Mouse (Mus musculus) bone marrow, adult 2 months (tissue): ENCODE measurements around the gene Sox15. TPM values are rescaled to one million over a fixed set of nuclear protein-coding genes. Genes with fewer than 3 reads are reported as not detected.

ENCODE experiments used
- H3K27ac ChIP-seq: fragments of 200-500 bp; 2 replicates; pipeline ENCODE4 v1.5.1; 2012; ENCODE audit warnings: low read depth, mild to moderate bottlenecking, control low read depth, inconsistent platforms, low read length; ENCODE audit not compliant: control insufficient read depth, poor library complexity, insufficient read depth
- H3K4me1 ChIP-seq: fragments of 200-500 bp; 2 replicates; pipeline ENCODE4 v1.6.1; 2011; ENCODE audit warnings: low read length; ENCODE audit not compliant: control insufficient read depth, insufficient read depth
- H3K4me3 ChIP-seq: fragments of 200-500 bp; replicated peaks from 2 replicates; pipeline ENCODE3; 2011; ENCODE audit warnings: mild to moderate bottlenecking, low read depth, low read length, control low read depth; ENCODE audit not compliant: control insufficient read depth
- CTCF ChIP-seq: fragments of 200-500 bp; IDR thresholded peaks from 2 replicates; pipeline ENCODE4 v1.5.1; 2011; ENCODE audit warnings: low read length, control low read depth; ENCODE audit not compliant: control insufficient read depth, insufficient read depth
- POLR2A ChIP-seq: fragments of 200-500 bp; IDR thresholded peaks from 2 replicates; pipeline ENCODE4 v1.6.1; 2011; ENCODE audit warnings: low read depth, mild to moderate bottlenecking, control low read depth, low read length, borderline replicate concordance; ENCODE audit not compliant: control insufficient read depth
- WGBS: fragments of 180-500 bp; shearing (Covaris S2); methylation state at CpG from one replicate; pipeline ENCODE4 v1.1.7; 2018; 5-methylcytosine and 5-hydroxymethylcytosine counted together
- polyA plus RNA-seq: library from polyadenylated mRNA; stranded (reverse); fragments of >200 nt; gene quantifications from 2 replicates; pipeline ENCODE4 v1.2.4, GENCODE M21; 2011; ENCODE audit warnings: low replicate concordance; ENCODE audit not compliant: missing spikeins, insufficient read depth, insufficient read length

Gene Sox15
- polyA plus RNA-seq, 1 experiment = not detected

GRCm38 (mm10) chr11:69664841-69665240, 9.7 kb downstream of the Sox15 start:
- no peak for TF ChIP-seq CTCF
- no peak for TF ChIP-seq POLR2A
- H3K4me3 ChIP-seq = no peak overlapping the region
- H3K4me1 ChIP-seq = peaks cover 3% of the 10 kb centered on the region; the same call in 1 of the 2 replicates
- 92% methylated on average over 7 of the region's 7 CpGs for WGBS
- no peak overlapping the region for H3K27ac ChIP-seq

GRCm38 (mm10) chr11:69665457-69665960, 10.4 kb downstream of the Sox15 start:
- TF ChIP-seq CTCF = no peak
- peaks cover 3% of the 10 kb centered on the region; the same call in 1 of the 2 replicates for H3K4me1 ChIP-seq
- peak overlapping the region; percentile 56 for H3K4me3 ChIP-seq
- peak overlapping the region; percentile 73 for H3K27ac ChIP-seq
- 70% methylated on average over 9 of the region's 9 CpGs for WGBS

- H3K4me1 ChIP-seq = peaks cover 3% of the 10 kb centered on the region; the same call in 1 of the 2 replicates
- 21% methylated on average over 7 of the region's 7 CpGs for WGBS
- H3K4me3 ChIP-seq = peak within 1 kb of the TSS; percentile 56
- H3K27ac ChIP-seq = peak within 1 kb of the TSS; percentile 73
- 0 out of 2 replicates have a peak, but pooled peaks have one; percentile 10 for TF ChIP-seq POLR2A
- TF ChIP-seq CTCF = no peak
These were observed 11.0 kb downstream of the Sox15 start, which contains the start of gene Cd68 for GRCm38 (mm10) chr11:69665961-69666664. Cd68 (minus strand) TSS chr11:69666153.

GRCm38 (mm10) chr11:69666665-69667005, 11.5 kb downstream of the Sox15 start:
- H3K27ac ChIP-seq = peak overlapping the region; percentile 39; the same call in 1 of the 2 replicates
- 81% methylated on average over 3 of the region's 3 CpGs for WGBS
- TF ChIP-seq CTCF (no peak), POLR2A (no peak)
- H3K4me1 ChIP-seq = peaks cover 3% of the 10 kb centered on the region; the same call in 1 of the 2 replicates
- H3K4me3 ChIP-seq = no peak overlapping the region

GRCm38 (mm10) chr11:69670786-69671725, 15.9 kb downstream of the Sox15 start:
- under 1% methylated on average over 61 of the region's 61 CpGs for WGBS
- Histone ChIP-seq H3K4me1 (no peaks in the 10 kb centered on the region; the same call in 1 of the 2 replicates), H3K27ac (peak overlapping the region; percentile 98), H3K4me3 (peak overlapping the region; percentile 99)
- TF ChIP-seq CTCF = peak; percentile 17; the same call in 1 of the 2 replicates
- TF ChIP-seq POLR2A = peak; percentile 66; the same call in 1 of the 2 replicates

- TF ChIP-seq POLR2A (no peak), CTCF (no peak)
- H3K27ac ChIP-seq = peak overlapping the region; percentile 98
- no peaks in the 10 kb centered on the region; the same call in 1 of the 2 replicates for H3K4me1 ChIP-seq
- under 1% methylated on average over 43 of the region's 43 CpGs for WGBS
- peak overlapping the region; percentile 99 for H3K4me3 ChIP-seq
These were observed 16.6 kb downstream of the Sox15 start for GRCm38 (mm10) chr11:69671726-69672124.

- WGBS = under 1% methylated on average over 36 of the region's 36 CpGs
- TF ChIP-seq POLR2A = peak; percentile 86
- no peak for TF ChIP-seq CTCF
- no peaks in the 10 kb centered on the region; the same call in 1 of the 2 replicates for H3K4me1 ChIP-seq
- peak within 1 kb of the TSS; percentile 99 for H3K4me3 ChIP-seq
- H3K27ac ChIP-seq = peak within 1 kb of the TSS; percentile 98
These were observed 17.1 kb downstream of the Sox15 start, which contains the start of gene Eif4a1 for GRCm38 (mm10) chr11:69672211-69672706. Eif4a1 (minus strand) TSS chr11:69672423.
